In genomic region chr2:67956182-67956581, GRCm38 (mm10) we compare ENCODE assay signal across 21 mouse cellular contexts.
DNase-seq lines count a peak whose midpoint lies in the region; ATAC-seq lines count a peak whose summit lies in the region.
"Had no signal": no experiment of that assay in that cellular context is flagged by ENCODE, and none has a peak within 500 bp of the region (broad histone marks: within the 10 kb centered on the region; RNA-seq: fewer than 3 reads in every experiment).

No protein-coding gene starts in this region.

- no peak overlapping the region for H3K9ac ChIP-seq in kidney, embryonic 15.5 days
- H3K9ac ChIP-seq in liver, embryonic 16.5 days (ENCODE audit: low read depth, low read length) = no peak overlapping the region
- H3K9ac ChIP-seq in liver, embryonic 11.5 days (ENCODE audit: low read depth, low read length) = no peak overlapping the region
- H3K9ac ChIP-seq: embryonic facial prominence, embryonic 13.5 days; embryonic facial prominence, embryonic 15.5 days; forebrain, embryonic 12.5 days had no signal

- no peak overlapping the region for H3K4me2 ChIP-seq in kidney, embryonic 15.5 days
- no peak overlapping the region for H3K4me2 ChIP-seq in liver, embryonic 16.5 days (ENCODE audit: low read depth, low read length)
- no peak overlapping the region for H3K4me2 ChIP-seq in liver, embryonic 11.5 days
- H3K4me2 ChIP-seq: embryonic facial prominence, embryonic 13.5 days; embryonic facial prominence, embryonic 15.5 days; forebrain, embryonic 12.5 days had no signal

- ATAC-seq in kidney, embryonic 15.5 days (replicated peaks; ENCODE audit: low FRiP score) = no peak
- peak; percentile 67; the same call in 1 of the 2 replicates for ATAC-seq in liver, embryonic 16.5 days (ENCODE audit: low read depth)
- no peak for ATAC-seq in liver, embryonic 11.5 days (replicated peaks; ENCODE audit: low FRiP score)
- ATAC-seq: forebrain, embryonic 14.5 days; forebrain, embryonic 16.5 days had no signal

- no peak overlapping the region for H3K4me3 ChIP-seq in kidney, embryonic 15.5 days (replicated peaks)
- no peak overlapping the region for H3K4me3 ChIP-seq in liver, embryonic 16.5 days (ENCODE audit: low read depth, low read length)
- H3K4me3 ChIP-seq in liver, embryonic 11.5 days (ENCODE audit: low read depth, low read length) = no peak overlapping the region
- H3K4me3 ChIP-seq: embryonic facial prominence, embryonic 13.5 days; embryonic facial prominence, embryonic 15.5 days; erythroblast, embryonic 14.5 days; forebrain, embryonic 10.5 days; forebrain, embryonic 12.5 days had no signal

- DNase-seq in kidney, adult 9 months = peak; percentile 20
- no peak for DNase-seq in liver, embryonic 11.5 days (ENCODE audit: low spot score)
- DNase-seq: adrenal gland, adult 2 months; adrenal gland, postnatal 10 days; adrenal gland, postnatal 25 days; cerebellum, adult 11 months; cerebellum, adult 18-20 months; cerebellum, adult 8-10 months; cerebellum, adult 9-11 months; cerebellum, postnatal 14 days; cerebellum, postnatal 36 days; embryo, embryonic 11 days had no signal

- no peaks in the 10 kb centered on the region for H3K9me3 ChIP-seq in kidney, embryonic 15.5 days (replicated peaks)
- H3K9me3 ChIP-seq in liver, embryonic 16.5 days (replicated peaks; ENCODE audit: control insufficient read depth, low read length) = no peaks in the 10 kb centered on the region
- H3K9me3 ChIP-seq in liver, embryonic 11.5 days (ENCODE audit: control insufficient read depth, low read length) = no peaks in the 10 kb centered on the region
- H3K9me3 ChIP-seq: embryonic facial prominence, embryonic 13.5 days; embryonic facial prominence, embryonic 15.5 days; forebrain, embryonic 10.5 days; forebrain, embryonic 12.5 days had no signal

- no peaks in the 10 kb centered on the region for H3K27me3 ChIP-seq in kidney, embryonic 15.5 days
- no peaks in the 10 kb centered on the region for H3K27me3 ChIP-seq in liver, embryonic 16.5 days (ENCODE audit: control insufficient read depth, insufficient read depth, low read depth, low read length)
- H3K27me3 ChIP-seq in liver, embryonic 11.5 days (replicated peaks; ENCODE audit: control insufficient read depth, insufficient read depth, low read length) = no peaks in the 10 kb centered on the region
- H3K27me3 ChIP-seq: embryonic facial prominence, embryonic 13.5 days; embryonic facial prominence, embryonic 15.5 days; forebrain, embryonic 12.5 days had no signal

- 88% methylated on average over 4 of the region's 4 CpGs for WGBS in kidney, embryonic 15.5 days
- 58% methylated on average over 4 of the region's 4 CpGs for WGBS in liver, embryonic 16.5 days (ENCODE audit: insufficient replicate concordance)
- 81% methylated on average over 4 of the region's 4 CpGs for WGBS in liver, embryonic 11.5 days

- no peaks in the 10 kb centered on the region for H3K4me1 ChIP-seq in kidney, embryonic 15.5 days
- H3K4me1 ChIP-seq in liver, embryonic 16.5 days (ENCODE audit: control insufficient read depth, low read depth, low read length) = no peaks in the 10 kb centered on the region
- H3K4me1 ChIP-seq in liver, embryonic 11.5 days (replicated peaks; ENCODE audit: control insufficient read depth, insufficient read depth, low read length) = no peaks in the 10 kb centered on the region
- H3K4me1 ChIP-seq: embryonic facial prominence, embryonic 13.5 days; embryonic facial prominence, embryonic 15.5 days; forebrain, embryonic 12.5 days had no signal

- no peaks in the 10 kb centered on the region for H3K36me3 ChIP-seq in kidney, embryonic 15.5 days
- no peaks in the 10 kb centered on the region for H3K36me3 ChIP-seq in liver, embryonic 16.5 days (ENCODE audit: control insufficient read depth, insufficient read depth)
- H3K36me3 ChIP-seq in liver, embryonic 11.5 days (ENCODE audit: control insufficient read depth, insufficient read depth, low read length) = no peaks in the 10 kb centered on the region
- H3K36me3 ChIP-seq: embryonic facial prominence, embryonic 13.5 days; embryonic facial prominence, embryonic 15.5 days; forebrain, embryonic 10.5 days; forebrain, embryonic 12.5 days had no signal

- H3K27ac ChIP-seq in kidney, embryonic 15.5 days = no peak overlapping the region
- H3K27ac ChIP-seq in liver, embryonic 16.5 days (ENCODE audit: low read length) = no peak overlapping the region
- H3K27ac ChIP-seq in liver, embryonic 11.5 days (ENCODE audit: low read depth, low read length) = no peak overlapping the region
- H3K27ac ChIP-seq: embryonic facial prominence, embryonic 13.5 days; embryonic facial prominence, embryonic 15.5 days; forebrain, embryonic 10.5 days; forebrain, embryonic 12.5 days had no signal
